Mouse (Mus musculus): ENCODE measurements around the gene Samd1.
"Not testable (repeated sequence)": the region's sequence is repeated elsewhere in the genome, so short reads cannot be mapped to it uniquely, and the experiment has no call there.

GRCm38 (mm10) chr8:83983222-83983621, 14.2 kb upstream of the Samd1 start:
- not testable (repeated sequence) for TF ChIP-seq CTCF (IDR thresholded peaks at IDR 0.05; ENCODE audit: low read depth, low read length); POLR2A (IDR thresholded peaks at IDR 0.05; ENCODE audit: extremely low read depth, insufficient read depth, low read length)

Measured in liver, adult 2 months (tissue).